Mouse (Mus musculus) heart, postnatal 0 days (tissue): ENCODE measurements around the gene BC024063.

ENCODE experiments used
- CTCF ChIP-seq: IDR thresholded peaks from 2 replicates; pipeline ENCODE4 v1.5.1; 2016; ENCODE audit warnings: antibody characterized with exemption, control low read depth, low read depth
- EP300 ChIP-seq: IDR thresholded peaks from 2 replicates; pipeline ENCODE4 v1.6.1; 2016; ENCODE audit warnings: antibody characterized with exemption, low read depth

DNA sequence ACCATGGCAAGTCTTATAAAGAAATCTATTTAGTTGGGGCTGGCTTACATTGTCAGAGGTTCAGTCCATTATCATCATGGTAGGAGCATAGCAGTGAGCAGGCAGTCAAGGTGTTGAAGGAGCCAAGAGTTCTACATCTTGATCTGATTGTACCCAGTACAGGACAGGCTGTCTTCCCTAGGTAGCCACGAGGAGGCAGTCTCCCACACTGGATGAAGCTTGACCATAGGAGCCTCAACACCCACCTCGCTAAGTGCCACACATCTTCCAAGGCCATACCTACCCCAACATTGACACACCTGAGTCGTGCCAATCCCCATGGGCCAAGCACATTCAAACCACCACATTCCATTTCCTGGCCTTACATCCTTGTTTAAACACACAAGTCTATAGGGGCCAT lies 36.5 kb upstream of the BC024063 start:
- TF ChIP-seq CTCF (no peak), EP300 (no peak)
